Mouse (Mus musculus) telencephalon, adult 2 months (tissue): ENCODE measurements around the gene Inip.

Experiments
- DNase-seq: peaks from one replicate; pipeline ENCODE4 v3.0.0-alpha.2; 2011; ENCODE audit warnings: low read depth, low spot score

Inip gene

GRCm38 (mm10) chr4:59801489-59801888 is at the start of gene Inip:
Gene Inip (minus strand): TSS chr4:59801589.
- no peak for DNase-seq

GRCm38 (mm10) chr4:59850181-59850580 is 48.8 kb upstream of the Inip start:
- no peak for DNase-seq

- DNase-seq: no peak
Measured at GRCm38 (mm10) chr4:59847447-59847846, 46.1 kb upstream of the Inip start.

GRCm38 (mm10) chr4:59845245-59845637 is 43.9 kb upstream of the Inip start:
- no peak for DNase-seq

GRCm38 (mm10) chr4:59844460-59845244 is 43.3 kb upstream of the Inip start:
- DNase-seq: no peak

GRCm38 (mm10) chr4:59837659-59838058 is 36.3 kb upstream of the Inip start:
- no peak for DNase-seq

- DNase-seq: no peak
Measured at GRCm38 (mm10) chr4:59832810-59833209, 31.4 kb upstream of the Inip start.

GRCm38 (mm10) chr4:59831038-59831437 is 29.6 kb upstream of the Inip start:
- DNase-seq: no peak

GRCm38 (mm10) chr4:59829072-59829471 is 27.7 kb upstream of the Inip start:
- no peak for DNase-seq

- DNase-seq: no peak
Measured at GRCm38 (mm10) chr4:59826381-59826780, 25.0 kb upstream of the Inip start.

GRCm38 (mm10) chr4:59825634-59826033 is 24.2 kb upstream of the Inip start:
- no peak for DNase-seq

GRCm38 (mm10) chr4:59824860-59825259 is 23.5 kb upstream of the Inip start:
- DNase-seq: no peak

- no peak for DNase-seq
Measured at GRCm38 (mm10) chr4:59823470-59823869, 22.1 kb upstream of the Inip start.

GRCm38 (mm10) chr4:59822119-59822518 is 20.7 kb upstream of the Inip start:
- DNase-seq: no peak

GRCm38 (mm10) chr4:59821516-59821915 is 20.1 kb upstream of the Inip start:
- DNase-seq: no peak

GRCm38 (mm10) chr4:59819477-59820022 is 18.2 kb upstream of the Inip start:
- no peak for DNase-seq

- no peak for DNase-seq
Measured at GRCm38 (mm10) chr4:59819054-59819472, 17.7 kb upstream of the Inip start.

- DNase-seq: no peak
Measured at GRCm38 (mm10) chr4:59818498-59818897, 17.1 kb upstream of the Inip start.

GRCm38 (mm10) chr4:59817790-59818189 is 16.4 kb upstream of the Inip start:
- no peak for DNase-seq

- DNase-seq: no peak
Measured at GRCm38 (mm10) chr4:59816477-59816876, 15.1 kb upstream of the Inip start.

- no peak for DNase-seq
Measured at GRCm38 (mm10) chr4:59816016-59816415, 14.6 kb upstream of the Inip start.

- no peak for DNase-seq
Measured at GRCm38 (mm10) chr4:59815121-59815810, 13.9 kb upstream of the Inip start.

GRCm38 (mm10) chr4:59814094-59814493 is 12.7 kb upstream of the Inip start:
- DNase-seq: no peak
